Mouse (Mus musculus) CD4-positive, CD25-positive, alpha-beta regulatory T cell, adult 4 months (primary cell): Measurements from ENCODE around the gene Zfp273. TPM values are rescaled to one million over a fixed set of nuclear protein-coding genes. Genes with fewer than 3 reads are reported as not detected.
"Not testable (repeated sequence)": the region's sequence is repeated elsewhere in the genome, so short reads cannot be mapped to it uniquely, and the experiment has no call there.

Experiments
- ATAC-seq: one replicate; pipeline ENCODE4 v1.8.0; 2017
- polyA plus RNA-seq, 2 experiments: library from polyadenylated mRNA; unstranded; fragments of 100-300 nt; shearing (Covaris generic); gene quantifications; one replicate each; pipeline ENCODE4 v1.2.1; 2017

The Zfp273 gene
- polyA plus RNA-seq, 2 experiments from 2014 or later: 6.1 to 8.8 TPM

- ATAC-seq: not testable (repeated sequence)
These were observed 62.6 kb downstream of the Zfp273 start for GRCm38 (mm10) chr13:67876049-67876698.

Other genes with a start within 250 kb of the Zfp273 start
- 1 to 10 TPM; 7.5 to 9.8 TPM for gene Zfp729b, start 204.0 kb upstream of the Zfp273 start, polyA plus RNA-seq
- 1 to 10 TPM; 5.1 to 5.4 TPM for gene Gm49345, start 176.0 kb upstream of the Zfp273 start, polyA plus RNA-seq
- gene Zfp729a, start 175.9 kb upstream of the Zfp273 start, polyA plus RNA-seq: 10 to 100 TPM in 1 of 2 experiments, 1 to 10 TPM in 1; 8.0 to 13.1 TPM
- 10 to 100 TPM; 18.9 to 21.8 TPM for gene Zfp738, start 126.7 kb upstream of the Zfp273 start, polyA plus RNA-seq
- 1 to 10 TPM; 7.6 TPM for gene Zfp65, start 84.6 kb upstream of the Zfp273 start, polyA plus RNA-seq
- 10 to 100 TPM; 14.1 to 16.6 TPM for gene Zfp85, start 58.5 kb upstream of the Zfp273 start, polyA plus RNA-seq
- 1 to 10 TPM; 1.5 to 2.9 TPM for gene Zfp493, start 34.0 kb upstream of the Zfp273 start, polyA plus RNA-seq
- gene Gm10037, start 17.4 kb downstream of the Zfp273 start, polyA plus RNA-seq: 1 to 10 TPM in 1 of 2 experiments, not detected in 1; 1.1 TPM
- gene BC048507, start 49.6 kb downstream of the Zfp273 start, polyA plus RNA-seq: not detected